Mouse (Mus musculus) left cerebral cortex, adult 2 months (tissue): ENCODE measurements around the gene Rictor. TPM values are rescaled to one million over a fixed set of nuclear protein-coding genes. Genes with fewer than 3 reads are reported as not detected.

Experiments
- DNase-seq, 2 experiments: peaks; one replicate each; pipeline ENCODE4 v3.0.0; 2021 to 2022; ENCODE audit warnings: low spot score in 2 of 2, mixed read lengths in 1 of 2; ENCODE audit errors: extremely low spot score in 1 of 2
- H3K27ac ChIP-seq: fragments of 200-600 bp; 2 replicates; pipeline ENCODE4 v1.8.1; 2022
- H3K4me3 ChIP-seq: fragments of 200-600 bp; 2 replicates; pipeline ENCODE4 v1.8.1; 2022
- CTCF ChIP-seq: fragments of 200-600 bp; IDR thresholded peaks from 2 replicates; pipeline ENCODE4 v1.8.1; 2022; ENCODE audit warnings: antibody characterized with exemption, mild to moderate bottlenecking, moderate library complexity
- intact Hi-C: fragments of 180-260 bp; cut with DNase I; formaldehyde crosslinking; loops from one replicate; pipeline ENCODE4 v1.15.1; 2025
- long read RNA-seq, 2 experiments: library from polyadenylated mRNA; stranded (forward); transcript quantifications; one replicate each; pipeline ENCODE4 v2.0.0; 2021; ENCODE audit warnings: borderline mapping rate in 2 of 2
- total RNA-seq, 2 experiments: library from RNA; stranded (reverse); gene quantifications; 2 replicates each; pipeline ENCODE4 v1.2.3; 2021

Gene Rictor
- total RNA-seq = 10 to 100 TPM; 39.6 to 47.5 TPM
- long read RNA-seq, experiment 1, full-length matches to known transcripts = 3 of 9 reads
- long read RNA-seq, experiment 1, partial matches to known transcripts = 5 of 9 reads
- long read RNA-seq, experiment 1, other reads (novel, unspliced or antisense) = 1 of 9 reads
- long read RNA-seq, experiment 2, full-length matches to known transcripts = 2 of 5 reads
- long read RNA-seq, experiment 2, partial matches to known transcripts = 0 of 5 reads
- long read RNA-seq, experiment 2, other reads (novel, unspliced or antisense) = 3 of 5 reads

DNA sequence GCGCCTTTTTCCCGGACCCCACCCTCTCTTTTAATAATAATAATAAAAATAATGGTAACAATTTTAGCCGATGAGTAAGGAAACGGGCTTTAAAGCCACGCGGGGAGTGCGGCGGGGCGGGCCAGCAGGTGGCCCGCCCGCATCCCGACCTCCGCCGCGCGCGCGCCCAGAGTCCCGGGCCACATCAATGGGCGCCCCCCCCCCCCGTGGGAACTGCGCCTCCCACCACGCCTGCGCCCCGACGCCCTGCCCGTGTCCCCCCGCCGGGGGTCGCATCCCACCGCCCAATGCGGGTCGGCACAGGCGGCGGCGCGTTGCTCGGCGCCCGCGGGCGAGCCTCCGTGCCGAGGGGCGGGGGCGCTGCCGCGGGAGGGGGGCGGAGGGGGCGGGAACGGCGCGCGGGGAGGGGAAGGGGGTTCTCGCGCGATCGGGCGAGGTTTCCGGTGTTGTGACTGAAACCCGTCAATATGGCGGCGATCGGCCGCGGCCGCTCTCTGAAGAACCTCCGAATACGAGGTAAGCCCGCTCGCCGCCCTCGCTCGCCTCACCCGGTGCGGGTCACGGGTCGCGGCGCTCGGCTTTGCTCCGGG lies at the start of gene Rictor:
TSS of gene Rictor (plus strand) at position 444 of the 590 bp plus-strand sequence.
- Histone ChIP-seq H3K27ac (peak within 1 kb of the TSS; percentile 93), H3K4me3 (peak within 1 kb of the TSS; percentile 93)
- intact Hi-C loops = loop anchor here (5.0 to 10.0 kb wide), 4 partner anchors 79 to 424 kb away; no protein-coding TSS in a partner anchor
- no peak for TF ChIP-seq CTCF
- DNase-seq = peak; percentile 70 to 80

DNA sequence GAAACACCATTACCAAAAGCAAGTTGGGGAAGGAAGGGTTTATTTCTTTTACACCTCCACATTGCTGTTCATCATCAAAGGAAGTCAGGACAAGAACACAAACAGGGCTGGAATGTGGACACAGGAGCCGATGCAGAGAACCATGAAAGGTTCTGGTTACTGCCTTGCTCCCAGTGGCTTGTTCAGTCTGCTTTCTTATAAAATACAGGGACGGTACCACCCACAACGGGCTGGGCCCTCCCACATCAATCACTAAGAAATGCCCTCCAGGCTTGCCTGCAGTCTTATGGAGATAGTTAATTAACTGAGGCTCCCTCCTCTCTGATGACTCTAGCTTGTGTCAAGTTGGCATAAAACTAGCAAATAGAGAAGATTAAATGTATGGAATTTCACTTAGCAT lies 46.2 kb upstream of the Rictor start:
- DNase-seq = no peak
- no peak overlapping the region for H3K4me3 ChIP-seq
- no peak for TF ChIP-seq CTCF
- intact Hi-C loops = no loop called here
- no peak overlapping the region for H3K27ac ChIP-seq

DNA sequence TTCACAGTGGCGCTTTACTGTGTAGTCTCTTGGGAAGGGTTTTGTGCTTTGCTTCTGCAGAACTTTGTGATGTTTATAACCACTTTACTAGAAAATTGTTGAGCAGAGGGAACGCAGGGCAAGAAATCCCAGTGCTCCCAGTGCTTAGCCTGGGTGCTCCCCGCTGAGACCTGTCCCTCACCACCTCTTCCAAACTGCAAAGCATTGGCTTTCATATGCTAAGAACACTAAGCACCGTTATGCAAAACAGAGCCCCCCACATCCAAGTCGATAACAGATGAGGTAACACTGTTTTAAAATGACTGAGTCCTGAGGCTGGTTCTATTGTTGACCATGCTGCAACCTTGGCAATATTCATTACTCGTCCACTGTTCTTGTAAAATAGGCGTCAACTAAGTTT lies 44.2 kb upstream of the Rictor start:
- DNase-seq = no peak
- no peak for TF ChIP-seq CTCF
- Histone ChIP-seq H3K4me3 (no peak overlapping the region), H3K27ac (no peak overlapping the region)
- intact Hi-C loops = no loop called here

DNA sequence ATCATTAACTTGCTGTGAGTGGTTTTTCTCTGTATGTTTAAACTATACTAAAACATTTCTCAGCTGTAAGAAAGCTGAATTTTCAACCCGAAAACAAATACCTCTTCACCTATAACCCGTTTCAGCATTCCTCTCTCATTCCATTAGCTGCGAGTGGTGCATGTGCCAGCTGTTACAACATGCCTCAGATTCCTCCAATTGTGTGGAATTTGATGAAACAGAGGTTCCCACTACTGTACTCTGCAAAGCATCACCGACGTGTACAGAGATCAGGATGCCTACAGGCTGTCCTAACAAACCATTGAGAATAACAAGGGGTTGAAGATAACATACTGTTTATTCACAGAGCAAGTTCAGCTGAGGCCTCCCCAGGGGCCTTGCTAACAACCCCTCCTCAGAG lies 42.1 kb upstream of the Rictor start:
- TF ChIP-seq CTCF = no peak
- intact Hi-C loops = no loop called here
- Histone ChIP-seq H3K4me3 (no peak overlapping the region), H3K27ac (no peak overlapping the region)
- DNase-seq = no peak

DNA sequence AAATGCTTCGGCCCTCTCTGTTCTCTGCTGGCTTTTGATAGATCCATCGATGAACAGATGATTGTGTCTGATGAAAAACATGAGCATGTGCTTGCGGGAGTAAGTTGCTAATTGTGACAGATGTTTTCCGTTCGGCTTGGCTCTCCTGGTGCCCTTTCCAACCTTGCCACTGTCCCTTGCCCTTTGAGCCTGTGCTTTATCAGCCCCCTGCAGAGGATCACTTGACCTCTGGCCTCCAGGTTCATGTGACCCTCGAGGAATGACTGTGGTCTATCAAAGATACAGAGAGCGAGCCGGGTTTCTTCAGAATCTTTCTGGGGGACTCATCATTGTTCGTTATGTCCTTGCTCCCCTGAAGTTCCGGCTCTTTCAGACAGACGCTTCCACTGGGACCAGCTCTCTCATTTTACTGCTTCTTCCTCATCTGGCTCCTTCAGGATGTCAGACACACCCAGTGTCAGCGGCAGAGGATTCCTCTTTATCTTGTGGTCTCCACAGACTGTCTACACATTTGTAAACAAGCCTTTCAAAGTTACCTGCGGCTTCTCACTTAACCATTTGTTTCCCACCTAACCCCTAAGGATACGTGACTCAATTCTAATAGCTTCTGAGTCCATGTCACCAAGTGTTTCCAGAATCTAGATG lies 39.3 kb upstream of the Rictor start:
- intact Hi-C loops = no loop called here
- no peak overlapping the region for H3K4me3 ChIP-seq
- DNase-seq = no peak
- H3K27ac ChIP-seq = no peak overlapping the region
- TF ChIP-seq CTCF = no peak

- H3K27ac ChIP-seq = no peak overlapping the region
- no peak overlapping the region for H3K4me3 ChIP-seq
- TF ChIP-seq CTCF = no peak
- no peak for DNase-seq
- intact Hi-C loops = no loop called here
Measured at GRCm38 (mm10) chr15:6678479-6678878, 29.7 kb upstream of the Rictor start.

DNA sequence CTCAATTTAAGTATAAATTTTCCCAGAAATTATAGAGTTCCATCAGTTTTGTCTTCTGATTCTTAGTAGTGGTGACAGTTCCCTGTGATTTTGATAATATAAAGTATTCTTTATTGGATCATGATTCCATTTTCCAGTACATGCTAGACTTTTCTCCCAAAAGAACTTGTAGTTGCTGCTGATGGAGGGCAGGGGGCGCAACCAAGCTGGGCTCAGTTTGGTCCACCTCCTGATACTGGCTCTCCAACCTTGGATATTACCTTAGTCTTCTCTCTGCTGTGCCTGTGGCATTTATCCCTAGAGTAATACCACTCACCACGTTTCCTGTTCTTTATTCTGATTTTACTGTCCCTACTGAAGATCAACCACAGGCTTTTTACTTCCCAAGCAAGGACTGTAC lies 6.0 kb upstream of the Rictor start:
- no peak for DNase-seq
- H3K4me3 ChIP-seq = no peak overlapping the region
- peak; percentile 61 for TF ChIP-seq CTCF
- intact Hi-C loops = loop anchor here (10.0 kb wide), 1 partner anchor 317 kb away; no protein-coding TSS in a partner anchor
- no peak overlapping the region for H3K27ac ChIP-seq

DNA sequence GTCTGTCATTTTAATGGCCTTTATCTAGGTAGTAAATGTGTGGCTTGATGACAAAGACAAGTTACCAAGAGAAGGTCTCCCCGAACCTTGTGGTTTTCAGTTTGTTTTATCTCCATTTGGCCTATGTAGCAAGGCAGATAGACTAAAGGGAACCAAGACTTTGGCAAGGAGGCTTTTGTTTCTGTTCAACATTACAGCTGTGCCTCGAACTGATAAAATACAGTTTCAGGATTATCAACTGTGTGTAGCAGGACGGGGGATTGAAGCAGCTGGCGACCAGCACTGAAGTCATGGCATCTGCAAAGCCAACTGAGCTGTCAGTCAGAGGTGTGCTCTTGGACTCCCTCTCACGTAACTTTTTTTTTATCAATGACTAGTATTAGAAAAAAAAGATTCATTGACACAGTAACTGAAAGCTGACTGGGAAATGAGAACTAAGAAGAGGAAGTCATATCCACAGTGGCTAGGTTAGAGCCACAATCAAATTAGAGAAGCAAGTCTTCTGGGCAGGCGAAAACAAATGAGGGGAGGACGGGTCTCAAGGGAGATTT lies 2.8 kb upstream of the Rictor start:
- DNase-seq = no peak
- Histone ChIP-seq H3K4me3 (no peak overlapping the region), H3K27ac (no peak overlapping the region)
- TF ChIP-seq CTCF = no peak
- intact Hi-C loops = loop anchor here (5.0 to 10.0 kb wide), 4 partner anchors 82 to 427 kb away; no protein-coding TSS in a partner anchor

DNA sequence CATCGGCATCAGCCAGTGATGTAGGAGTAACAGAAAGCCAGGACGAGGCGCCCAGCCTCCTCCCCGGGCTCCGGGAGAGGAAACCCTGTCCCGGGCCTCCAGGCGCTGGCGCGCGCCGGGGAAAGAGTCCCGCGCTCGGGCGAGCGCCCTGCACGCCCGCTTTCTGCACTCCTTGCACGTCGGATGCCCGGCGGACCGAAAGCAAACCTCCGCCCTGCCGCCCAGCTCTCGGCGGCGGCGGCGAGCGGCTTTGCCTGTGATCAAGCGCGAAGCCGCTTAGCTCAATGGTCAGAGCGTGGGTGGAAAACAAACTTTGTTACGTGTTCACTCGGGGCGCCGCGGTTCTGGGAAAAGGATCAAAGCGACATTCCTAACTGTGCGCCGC lies 636 bp upstream of the Rictor start:
- DNase-seq = peak; percentile 54 to 58
- intact Hi-C loops = loop anchor here (5.0 to 10.0 kb wide), 4 partner anchors 80 to 425 kb away; no protein-coding TSS in a partner anchor
- H3K4me3 ChIP-seq = peak overlapping the region; percentile 93
- peak overlapping the region; percentile 93 for H3K27ac ChIP-seq
- TF ChIP-seq CTCF = no peak

DNA sequence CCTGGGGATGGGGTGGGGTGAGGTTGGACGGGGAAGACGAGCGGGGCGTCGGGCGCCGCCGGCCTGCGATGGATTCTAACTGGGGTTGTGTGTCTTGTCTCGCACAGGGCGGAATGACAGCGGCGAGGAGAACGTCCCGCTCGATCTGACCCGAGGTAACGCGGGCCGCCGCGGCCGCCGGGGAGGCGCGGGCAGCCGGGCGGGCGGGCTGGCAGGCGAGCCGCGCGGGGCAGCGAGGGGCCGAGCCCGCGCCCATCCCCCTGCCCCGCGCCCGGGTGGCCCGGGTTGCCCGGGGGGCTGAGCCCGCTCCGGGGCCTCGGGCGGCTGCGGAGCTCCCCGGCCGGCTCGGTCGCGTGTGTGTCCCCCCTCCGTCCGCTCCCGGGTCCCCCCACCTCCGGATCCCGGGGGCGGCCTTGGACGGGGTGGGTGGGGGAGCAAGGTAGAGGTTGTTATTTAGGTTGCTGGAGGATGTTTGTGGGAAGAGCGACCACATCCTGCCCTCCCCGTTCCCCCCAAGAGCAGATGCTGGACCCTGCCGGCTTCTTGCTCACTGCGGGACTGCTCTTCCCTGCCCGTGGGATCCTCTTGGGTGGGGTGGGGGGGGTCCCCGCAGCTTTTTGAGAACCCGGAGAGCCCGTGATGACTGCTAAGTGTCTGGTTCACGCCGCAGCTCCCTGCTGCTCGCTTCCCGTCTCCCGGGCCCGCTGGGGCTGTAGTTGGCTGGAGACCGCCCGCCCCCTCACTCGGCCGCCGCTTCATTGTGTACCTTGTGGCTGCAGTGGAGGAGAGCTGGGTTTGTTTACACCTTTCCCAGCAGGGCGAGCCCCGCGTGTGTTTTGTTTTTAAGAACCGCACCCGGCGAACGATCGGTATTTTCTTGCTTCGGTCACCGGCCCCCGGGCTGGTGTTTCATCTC lies 605 bp downstream of the Rictor start:
- DNase-seq = peak; percentile 43 to 59

DNA sequence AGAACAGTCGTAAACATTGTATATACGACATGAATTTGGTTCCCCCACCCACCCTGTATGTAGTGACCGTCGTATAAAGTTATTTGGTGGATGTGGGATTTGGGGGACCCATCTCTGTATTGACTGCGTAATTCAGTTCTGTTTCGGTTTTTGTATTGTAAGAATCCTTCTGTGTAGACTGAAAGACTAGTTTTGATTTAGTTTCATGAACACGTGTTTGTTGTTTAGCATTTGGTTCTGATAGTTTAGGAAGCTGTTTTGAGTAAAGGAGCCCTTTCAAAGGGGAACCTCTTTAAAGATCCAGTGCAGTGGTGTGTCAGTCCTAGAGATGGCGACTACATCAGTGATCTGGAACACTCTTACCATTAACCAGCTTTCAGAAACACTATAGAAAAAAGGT lies 1.4 kb downstream of the Rictor start:
- TF ChIP-seq CTCF = no peak
- intact Hi-C loops = loop anchor here (5.0 to 10.0 kb wide), 4 partner anchors 78 to 423 kb away; no protein-coding TSS in a partner anchor

More for the DNA sequence above, 605 bp downstream of the Rictor start:
- H3K27ac ChIP-seq = peak overlapping the region; percentile 93
- intact Hi-C loops = loop anchor here (5.0 to 10.0 kb wide), 4 partner anchors 79 to 424 kb away; no protein-coding TSS in a partner anchor
- no peak for TF ChIP-seq CTCF
- H3K4me3 ChIP-seq = peak overlapping the region; percentile 93

More for the DNA sequence above, 1.4 kb downstream of the Rictor start:
- Histone ChIP-seq H3K27ac (no peak overlapping the region; the same call in 1 of the 2 replicates), H3K4me3 (peak overlapping the region; percentile 93)
- DNase-seq = no peak
